Mouse (Mus musculus): Measurements from ENCODE around the gene Alpl. TPM values are rescaled to one million over a fixed set of nuclear protein-coding genes. Genes with fewer than 3 reads are reported as not detected.
A peak's percentile ranks its signal among the peaks of the same experiment; 100 is the strongest.

The Alpl gene
- polyA plus RNA-seq, 1 experiment from 2014 or later, result 15.3 TPM

- peaks cover 46% of the 10 kb centered on the region for H3K27me3 ChIP-seq
- WGBS, result 88% methylated on average over 3 of the region's 3 CpGs
- H3K4me2 ChIP-seq (replicated peaks), result no peak overlapping the region
- peaks cover 29% of the 10 kb centered on the region for H3K4me1 ChIP-seq
- H3K27ac ChIP-seq, result no peak overlapping the region
- H3K36me3 ChIP-seq, result no peaks in the 10 kb centered on the region
- ATAC-seq (ENCODE audit: low FRiP score, low read depth), result no peak
- H3K4me3 ChIP-seq, result no peak overlapping the region
- H3K9ac ChIP-seq, result no peak overlapping the region
- H3K9me3 ChIP-seq, result no peaks in the 10 kb centered on the region
Observed at GRCm38 (mm10) chr4:137722230-137722629, 74.0 kb downstream of the Alpl start.

- 89% methylated on average over 15 of the region's 15 CpGs for WGBS
- H3K4me2 ChIP-seq (replicated peaks), result no peak overlapping the region
- peaks cover 26% of the 10 kb centered on the region for H3K4me1 ChIP-seq
- H3K36me3 ChIP-seq, result no peaks in the 10 kb centered on the region
- H3K27me3 ChIP-seq, result peaks cover 43% of the 10 kb centered on the region
- H3K9ac ChIP-seq, result no peak overlapping the region
- no peak overlapping the region for H3K4me3 ChIP-seq
- H3K9me3 ChIP-seq, result no peaks in the 10 kb centered on the region
- ATAC-seq (ENCODE audit: low FRiP score, low read depth), result no peak
- no peak overlapping the region for H3K27ac ChIP-seq
Observed at GRCm38 (mm10) chr4:137721563-137721962, 74.6 kb downstream of the Alpl start.

- WGBS, result 26% methylated on average over 15 of the region's 15 CpGs
- no peaks in the 10 kb centered on the region for H3K36me3 ChIP-seq
- peaks cover 49% of the 10 kb centered on the region for H3K27me3 ChIP-seq
- H3K4me1 ChIP-seq, result peaks cover 26% of the 10 kb centered on the region
- 0 out of 2 replicates have a peak overlapping the region, but pooled peaks have one; percentile 55 for H3K9ac ChIP-seq
- no peaks in the 10 kb centered on the region for H3K9me3 ChIP-seq
- H3K4me3 ChIP-seq, result no peak overlapping the region
- H3K27ac ChIP-seq, result no peak overlapping the region
- H3K4me2 ChIP-seq (replicated peaks), result peak overlapping the region; percentile 34
- no peak for ATAC-seq (ENCODE audit: low FRiP score, low read depth)
Observed at GRCm38 (mm10) chr4:137719378-137720077, 76.7 kb downstream of the Alpl start.

- no peak for ATAC-seq (ENCODE audit: low FRiP score, low read depth)
- Histone ChIP-seq H3K27me3 (peaks cover 30% of the 10 kb centered on the region), H3K27ac (no peak overlapping the region), H3K9me3 (no peaks in the 10 kb centered on the region), H3K4me1 (peaks cover 16% of the 10 kb centered on the region), H3K36me3 (no peaks in the 10 kb centered on the region), H3K4me2 (replicated peaks) (no peak overlapping the region), H3K4me3 (no peak overlapping the region), H3K9ac (no peak overlapping the region)
- 55% methylated on average over 15 of the region's 15 CpGs for WGBS
Observed at GRCm38 (mm10) chr4:137717671-137718070, 78.5 kb downstream of the Alpl start.

- 52% methylated on average over 7 of the region's 7 CpGs for WGBS
- H3K27ac ChIP-seq, result no peak overlapping the region
- ATAC-seq (ENCODE audit: low FRiP score, low read depth), result no peak
Observed at GRCm38 (mm10) chr4:137717005-137717404, 79.2 kb downstream of the Alpl start.

GRCm38 (mm10) chr4:137714020-137714624 is 82.1 kb downstream of the Alpl start:
- Histone ChIP-seq H3K27ac (no peak overlapping the region), H3K27me3 (peaks cover 19% of the 10 kb centered on the region; the same call in 1 of the 2 replicates), H3K4me3 (no peak overlapping the region), H3K9me3 (no peaks in the 10 kb centered on the region), H3K9ac (no peak overlapping the region), H3K4me1 (peaks cover 8% of the 10 kb centered on the region), H3K36me3 (no peaks in the 10 kb centered on the region), H3K4me2 (replicated peaks) (no peak overlapping the region)
- 28% methylated on average over 8 of the region's 8 CpGs for WGBS
- ATAC-seq (ENCODE audit: low FRiP score, low read depth), result no peak

More at GRCm38 (mm10) chr4:137717005-137717404, 79.2 kb downstream of the Alpl start:
- Histone ChIP-seq H3K9me3 (no peaks in the 10 kb centered on the region), H3K9ac (peak overlapping the region; percentile 35; the same call in 1 of the 2 replicates), H3K27me3 (peaks cover 30% of the 10 kb centered on the region), H3K4me3 (no peak overlapping the region), H3K4me1 (peaks cover 16% of the 10 kb centered on the region), H3K36me3 (no peaks in the 10 kb centered on the region), H3K4me2 (replicated peaks) (no peak overlapping the region)

- ATAC-seq (ENCODE audit: low FRiP score, low read depth), result no peak
- 91% methylated on average over 13 of the region's 13 CpGs for WGBS
- H3K9ac ChIP-seq, result no peak overlapping the region
Observed at GRCm38 (mm10) chr4:137712963-137713362, 83.2 kb downstream of the Alpl start.

GRCm38 (mm10) chr4:137707216-137707990 is 88.8 kb downstream of the Alpl start:
- H3K4me2 ChIP-seq (replicated peaks), result peak overlapping the region; percentile 83
- ATAC-seq (ENCODE audit: low FRiP score, low read depth), result peak; percentile 87
- peaks cover 16% of the 10 kb centered on the region for H3K27me3 ChIP-seq
- H3K27ac ChIP-seq, result no peak overlapping the region
- no peaks in the 10 kb centered on the region for H3K36me3 ChIP-seq
- H3K4me3 ChIP-seq, result peak overlapping the region; percentile 60
- 3% methylated on average over 36 of the region's 52 CpGs for WGBS
- H3K9me3 ChIP-seq, result no peaks in the 10 kb centered on the region
- peak overlapping the region; percentile 75 for H3K9ac ChIP-seq
- peaks cover 26% of the 10 kb centered on the region for H3K4me1 ChIP-seq

More at GRCm38 (mm10) chr4:137712963-137713362, 83.2 kb downstream of the Alpl start:
- Histone ChIP-seq H3K4me3 (no peak overlapping the region), H3K36me3 (no peaks in the 10 kb centered on the region), H3K4me2 (replicated peaks) (no peak overlapping the region), H3K27ac (no peak overlapping the region), H3K27me3 (peaks cover 26% of the 10 kb centered on the region; the same call in 1 of the 2 replicates), H3K4me1 (peaks cover 13% of the 10 kb centered on the region), H3K9me3 (no peaks in the 10 kb centered on the region)

GRCm38 (mm10) chr4:137706510-137706909 is 89.7 kb downstream of the Alpl start:
- peak overlapping the region; percentile 83 for H3K4me2 ChIP-seq (replicated peaks)
- H3K9me3 ChIP-seq, result no peaks in the 10 kb centered on the region
- H3K36me3 ChIP-seq, result no peaks in the 10 kb centered on the region
- 74% methylated on average over 7 of the region's 7 CpGs for whole genome bisulfite sequencing
- H3K27me3 ChIP-seq, result peaks cover 16% of the 10 kb centered on the region
- H3K27ac ChIP-seq, result no peak overlapping the region
- ATAC-seq (ENCODE audit: low FRiP score, low read depth), result no peak
- H3K4me1 ChIP-seq, result peaks cover 26% of the 10 kb centered on the region
- H3K4me3 ChIP-seq, result peak overlapping the region; percentile 60; the same call in 1 of the 2 replicates
- no peak overlapping the region for H3K9ac ChIP-seq

- H3K4me2 ChIP-seq (replicated peaks), result no peak overlapping the region
- peaks cover 26% of the 10 kb centered on the region for H3K4me1 ChIP-seq
- no peak overlapping the region for H3K9ac ChIP-seq
- ATAC-seq (ENCODE audit: low FRiP score, low read depth), result no peak
- WGBS, result 71% methylated on average over 5 of the region's 5 CpGs
- no peak overlapping the region for H3K4me3 ChIP-seq
- H3K9me3 ChIP-seq, result no peaks in the 10 kb centered on the region
- H3K27me3 ChIP-seq, result peaks cover 16% of the 10 kb centered on the region
- H3K27ac ChIP-seq, result no peak overlapping the region
- no peaks in the 10 kb centered on the region for H3K36me3 ChIP-seq
Observed at GRCm38 (mm10) chr4:137705379-137705778, 90.8 kb downstream of the Alpl start.

- Histone ChIP-seq H3K9ac (no peak overlapping the region), H3K27me3 (peaks cover 16% of the 10 kb centered on the region), H3K4me3 (no peak overlapping the region), H3K27ac (no peak overlapping the region), H3K4me1 (peaks cover 26% of the 10 kb centered on the region), H3K4me2 (replicated peaks) (no peak overlapping the region), H3K9me3 (no peaks in the 10 kb centered on the region), H3K36me3 (no peaks in the 10 kb centered on the region)
- ATAC-seq (ENCODE audit: low FRiP score, low read depth), result no peak
- WGBS, result 72% methylated on average over 2 of the region's 2 CpGs
Observed at GRCm38 (mm10) chr4:137704561-137704960, 91.6 kb downstream of the Alpl start.

GRCm38 (mm10) chr4:137703077-137703476 is 93.1 kb downstream of the Alpl start:
- 91% methylated on average over 5 of the region's 5 CpGs for WGBS
- Histone ChIP-seq H3K27ac (no peak overlapping the region), H3K9me3 (no peaks in the 10 kb centered on the region), H3K4me2 (replicated peaks) (no peak overlapping the region), H3K27me3 (peaks cover 4% of the 10 kb centered on the region; the same call in 1 of the 2 replicates), H3K4me1 (peaks cover 25% of the 10 kb centered on the region), H3K4me3 (no peak overlapping the region), H3K9ac (no peak overlapping the region), H3K36me3 (no peaks in the 10 kb centered on the region)
- ATAC-seq (ENCODE audit: low FRiP score, low read depth), result no peak

All from limb, embryonic 13.5 days (tissue).